Mouse (Mus musculus): ENCODE data around the gene Gngt1.
A peak's percentile ranks its signal among the peaks of the same experiment; 100 is the strongest.

The Gngt1 gene

GRCm38 (mm10) chr6:3993492-3993891 lies at the start of gene Gngt1:
TSS of gene Gngt1 (plus strand) at chr6:3993792.
- DNase-seq (ENCODE audit: low spot score): no peak

- no peak for DNase-seq (ENCODE audit: low spot score)
These were observed 38.6 kb upstream of the Gngt1 start for GRCm38 (mm10) chr6:3954969-3955368.

GRCm38 (mm10) chr6:3967676-3968626 lies 25.6 kb upstream of the Gngt1 start:
- DNase-seq (ENCODE audit: low spot score): no peak

DNA sequence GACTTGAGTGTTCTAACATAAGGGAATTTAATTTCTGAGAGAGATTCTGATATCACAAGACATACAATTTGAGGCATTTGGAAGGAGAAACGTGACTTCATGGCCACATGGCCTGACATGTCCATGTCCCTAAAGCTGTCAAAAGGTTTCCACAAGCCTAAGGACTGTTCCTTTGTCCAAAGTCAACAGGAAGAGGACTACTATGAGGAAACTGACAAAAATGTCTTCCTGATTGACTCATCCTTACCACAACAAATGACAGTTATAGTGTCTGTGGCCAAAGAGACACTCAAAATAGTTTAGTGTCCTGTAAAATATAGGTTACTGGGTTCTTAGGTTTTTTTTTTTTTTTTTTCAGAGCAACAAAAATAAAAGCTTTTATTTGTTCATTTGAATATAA lies 19.9 kb upstream of the Gngt1 start:
- DNase-seq (ENCODE audit: low spot score): no peak

GRCm38 (mm10) chr6:3982661-3983284 lies 10.8 kb upstream of the Gngt1 start:
- DNase-seq (ENCODE audit: low spot score): no peak

DNA sequence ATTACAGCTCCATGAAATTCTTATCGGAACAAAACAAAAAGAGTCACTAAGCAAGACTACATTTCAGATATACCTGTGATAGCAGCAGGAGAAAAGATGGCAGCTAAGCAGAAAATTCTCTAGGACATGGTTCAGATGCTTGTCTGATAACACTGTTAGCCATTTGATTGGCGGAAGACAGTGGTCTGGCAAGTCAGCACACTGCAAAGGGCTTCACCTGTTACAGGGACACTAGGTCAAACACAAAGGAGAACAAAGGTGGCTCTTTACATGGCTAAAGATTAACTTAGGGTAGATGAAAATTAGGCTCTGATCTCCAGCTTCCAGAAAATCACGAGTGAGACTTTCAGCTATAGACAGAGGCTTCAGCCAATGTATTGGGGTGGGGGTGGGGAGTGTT lies 4.8 kb upstream of the Gngt1 start, which contains the start of gene Tfpi2:
TSS of gene Tfpi2 (minus strand) at position 170 of the 400 bp plus-strand sequence.
- no peak for DNase-seq (ENCODE audit: low spot score)

DNA sequence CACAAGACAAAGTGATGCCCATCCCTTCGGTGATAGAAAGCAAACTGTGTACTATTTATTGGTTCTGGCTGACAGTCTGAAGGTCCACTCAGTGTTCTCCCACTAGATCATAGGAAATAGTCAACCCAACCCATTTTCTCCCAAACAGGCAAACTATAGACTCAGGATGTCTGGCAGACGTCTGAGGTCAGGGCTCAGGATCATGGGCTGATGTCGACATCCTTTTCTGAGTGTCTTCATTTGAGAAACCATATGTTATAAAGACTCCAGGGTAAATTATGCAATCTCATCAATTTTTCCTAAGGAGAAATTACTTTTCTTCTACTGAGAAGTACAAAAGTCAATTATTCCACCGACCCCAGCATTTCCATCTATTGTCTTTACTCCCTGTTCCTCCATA lies 4.5 kb downstream of the Gngt1 start:
- DNase-seq (ENCODE audit: low spot score): no peak

DNA sequence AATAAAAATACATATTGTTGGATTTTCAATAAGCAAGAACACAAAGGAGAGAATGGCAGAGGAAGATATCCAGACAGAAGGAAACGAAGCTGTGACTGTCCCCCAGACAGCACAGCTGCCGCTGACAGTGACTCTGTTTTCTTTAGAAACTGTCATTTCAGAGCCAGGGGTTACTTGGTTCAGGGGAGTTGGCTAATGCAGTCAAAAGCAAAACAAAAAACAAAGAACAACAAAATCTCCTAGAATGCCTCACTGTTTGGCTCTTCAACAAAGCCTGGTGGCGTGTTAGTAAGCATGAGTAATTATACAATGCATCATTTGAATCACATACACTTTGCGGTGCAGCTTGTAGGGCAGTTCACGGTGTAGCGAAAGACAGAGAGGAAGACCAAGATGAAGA lies 5.7 kb downstream of the Gngt1 start:
- DNase-seq (ENCODE audit: low spot score): no peak

GRCm38 (mm10) chr6:4000716-4001115 lies 7.1 kb downstream of the Gngt1 start:
- DNase-seq (ENCODE audit: low spot score): no peak

- DNase-seq (ENCODE audit: low spot score): no peak
These were observed 9.9 kb downstream of the Gngt1 start for GRCm38 (mm10) chr6:4003445-4003844.

- peak; percentile 12 for DNase-seq (ENCODE audit: low spot score)
These were observed 10.3 kb downstream of the Gngt1 start, which contains the start of gene Gng11 for GRCm38 (mm10) chr6:4003890-4004306. TSS of gene Gng11 (plus strand) at chr6:4003904.

- no peak for DNase-seq (ENCODE audit: low spot score)
These were observed 11.2 kb downstream of the Gngt1 start for GRCm38 (mm10) chr6:4004808-4005207.

GRCm38 (mm10) chr6:4008501-4009040 lies 15.0 kb downstream of the Gngt1 start:
- DNase-seq (ENCODE audit: low spot score): no peak

- DNase-seq (ENCODE audit: low spot score): no peak
These were observed 16.0 kb downstream of the Gngt1 start for GRCm38 (mm10) chr6:4009548-4009947.

GRCm38 (mm10) chr6:4022645-4023044 lies 29.1 kb downstream of the Gngt1 start:
- DNase-seq (ENCODE audit: low spot score): no peak

- no peak for DNase-seq (ENCODE audit: low spot score)
These were observed 32.8 kb downstream of the Gngt1 start for GRCm38 (mm10) chr6:4026367-4026766.

GRCm38 (mm10) chr6:4030956-4031355 lies 37.4 kb downstream of the Gngt1 start:
- DNase-seq (ENCODE audit: low spot score): no peak

GRCm38 (mm10) chr6:4041821-4042220 lies 48.2 kb downstream of the Gngt1 start:
- no peak for DNase-seq (ENCODE audit: low spot score)
